Mouse (Mus musculus): Measurements from ENCODE around the gene Macrod2.
A peak's percentile ranks its signal among the peaks of the same experiment; 100 is the strongest.

The Macrod2 gene

GRCm38 (mm10) chr2:141228809-141229208 lies 833.7 kb downstream of the Macrod2 start:
- no peak for DNase-seq

GRCm38 (mm10) chr2:141229820-141230219 lies 834.7 kb downstream of the Macrod2 start:
- DNase-seq = no peak

- DNase-seq = no peak
These were observed 836.0 kb downstream of the Macrod2 start for GRCm38 (mm10) chr2:141231011-141231668.

GRCm38 (mm10) chr2:141234306-141234705 lies 839.2 kb downstream of the Macrod2 start:
- DNase-seq = no peak

- DNase-seq = no peak
These were observed 839.8 kb downstream of the Macrod2 start for GRCm38 (mm10) chr2:141234724-141235453.

- no peak for DNase-seq
These were observed 852.6 kb downstream of the Macrod2 start for GRCm38 (mm10) chr2:141247680-141248079.

GRCm38 (mm10) chr2:141264582-141264981 lies 869.5 kb downstream of the Macrod2 start:
- no peak for DNase-seq

GRCm38 (mm10) chr2:141266591-141266990 lies 871.5 kb downstream of the Macrod2 start:
- no peak for DNase-seq

- no peak for DNase-seq
These were observed 876.4 kb downstream of the Macrod2 start for GRCm38 (mm10) chr2:141271541-141271940.

GRCm38 (mm10) chr2:141272966-141273365 lies 877.9 kb downstream of the Macrod2 start:
- DNase-seq = no peak

GRCm38 (mm10) chr2:141274262-141274661 lies 879.2 kb downstream of the Macrod2 start:
- DNase-seq = no peak

- DNase-seq = no peak
These were observed 884.1 kb downstream of the Macrod2 start for GRCm38 (mm10) chr2:141279130-141279698.

- DNase-seq = no peak
These were observed 885.7 kb downstream of the Macrod2 start for GRCm38 (mm10) chr2:141280817-141281216.

GRCm38 (mm10) chr2:141286110-141286747 lies 891.1 kb downstream of the Macrod2 start:
- DNase-seq = no peak

- no peak for DNase-seq
These were observed 893.4 kb downstream of the Macrod2 start for GRCm38 (mm10) chr2:141288494-141288893.

GRCm38 (mm10) chr2:141289059-141289713 lies 894.1 kb downstream of the Macrod2 start:
- peak; percentile 19 for DNase-seq

- no peak for DNase-seq
These were observed 897.7 kb downstream of the Macrod2 start for GRCm38 (mm10) chr2:141292847-141293246.

GRCm38 (mm10) chr2:141299168-141299567 lies 904.1 kb downstream of the Macrod2 start:
- DNase-seq = no peak

GRCm38 (mm10) chr2:141301030-141301429 lies 905.9 kb downstream of the Macrod2 start:
- DNase-seq = no peak

- DNase-seq = no peak
These were observed 913.3 kb downstream of the Macrod2 start for GRCm38 (mm10) chr2:141308406-141308805.

GRCm38 (mm10) chr2:141312136-141312948 lies 917.2 kb downstream of the Macrod2 start:
- no peak for DNase-seq

GRCm38 (mm10) chr2:141315349-141315748 lies 920.2 kb downstream of the Macrod2 start:
- no peak for DNase-seq

Measured in cerebellum, adult 9-10 months (tissue).